Mouse (Mus musculus) hindbrain, postnatal 0 days (tissue): ENCODE measurements around the gene Rps6ka3. TPM values are rescaled to one million over a fixed set of nuclear protein-coding genes. Genes with fewer than 3 reads are reported as not detected.

Experiments
- ATAC-seq: fragments of 200-750 bp; cut with Nextera tagmentation; 2 replicates; pipeline ENCODE4 v1.8.0; 2017; ENCODE audit warnings: mild to moderate bottlenecking, moderate TSS enrichment, moderate library complexity
- DNase-seq: peaks from one replicate; pipeline ENCODE4 v3.0.0-alpha.2; 2015; ENCODE audit warnings: low spot score
- H3K27ac ChIP-seq: fragments of 300-500 bp; sonication (generic); 2 replicates; pipeline ENCODE4 v1.5.1; 2014; ENCODE audit warnings: mild to moderate bottlenecking
- H3K27me3 ChIP-seq: fragments of 300-500 bp; sonication (generic); 2 replicates; pipeline ENCODE4 v1.6.1; 2014; ENCODE audit warnings: low read length, mixed read lengths; ENCODE audit not compliant: insufficient read depth
- H3K36me3 ChIP-seq: fragments of 300-500 bp; sonication (generic); 2 replicates; pipeline ENCODE4 v1.6.1; 2014; ENCODE audit warnings: low read length, mixed read lengths; ENCODE audit not compliant: insufficient read depth
- H3K4me1 ChIP-seq: fragments of 300-500 bp; sonication (generic); 2 replicates; pipeline ENCODE4 v1.6.1; 2014; ENCODE audit warnings: antibody characterized with exemption, low read length, mixed read lengths; ENCODE audit not compliant: insufficient read depth
- H3K4me2 ChIP-seq: fragments of 300-500 bp; sonication (generic); 2 replicates; pipeline ENCODE4 v1.6.1; 2014; ENCODE audit warnings: low read depth, mild to moderate bottlenecking, low read length, moderate library complexity, mixed read lengths
- H3K4me3 ChIP-seq: fragments of 300-500 bp; sonication (generic); 2 replicates; pipeline ENCODE4 v1.5.1; 2014; ENCODE audit warnings: low read length
- H3K9ac ChIP-seq: fragments of 300-500 bp; sonication (generic); replicated peaks from 2 replicates; pipeline ENCODE4 v1.6.1; 2014; ENCODE audit warnings: mild to moderate bottlenecking, low read length, moderate library complexity, mixed read lengths
- H3K9me3 ChIP-seq: fragments of 300-500 bp; sonication (generic); 2 replicates; pipeline ENCODE4 v1.6.1; 2016; ENCODE audit warnings: low read length, mixed read lengths
- CTCF ChIP-seq: IDR thresholded peaks from 2 replicates; pipeline ENCODE4 v1.5.1; 2016; ENCODE audit warnings: antibody characterized with exemption, control low read depth, low read depth
- WGBS: fragments of 180-500 bp; shearing (Covaris S2); extraction: QIAGEN DNeasy Blood & Tissue Kit; methylation state at CpG from one replicate; pipeline ENCODE4 v1.1.7; 2014; 5-methylcytosine and 5-hydroxymethylcytosine counted together
- polyA plus RNA-seq: library from polyadenylated mRNA; unstranded; fragments of >200 nt; fragmentation: Nextera tagmentation; extraction: Ambion mirVana; gene quantifications from 2 replicates; pipeline ENCODE4 v1.2.1, GENCODE M21; 2015
- total RNA-seq: library from RNA; depleted of rRNA; stranded (reverse); fragments of >200 nt; gene quantifications from 2 replicates; pipeline ENCODE4 v1.2.3, GENCODE M21; 2014

The Rps6ka3 gene
- total and polyA plus RNA-seq, 2 experiments from 2014 or later: 3.5 to 18.1 TPM

GRCm38 (mm10) chrX:159256921-159257421 is 46.9 kb downstream of the Rps6ka3 start:
- WGBS: 21% methylated on average over 20 of the region's 20 CpGs
- H3K4me1 ChIP-seq: no peaks in the 10 kb centered on the region
- H3K4me2 ChIP-seq: peak overlapping the region; percentile 58
- no peak; the same call in 1 of the 2 replicates for TF ChIP-seq CTCF
- no peaks in the 10 kb centered on the region for H3K27me3 ChIP-seq
- ATAC-seq (no peak), DNase-seq (peak; percentile 45)
- peak overlapping the region; percentile 60 for H3K9ac ChIP-seq
- no peaks in the 10 kb centered on the region for H3K36me3 ChIP-seq
- peak overlapping the region; percentile 55 for H3K4me3 ChIP-seq
- H3K27ac ChIP-seq: peak overlapping the region; percentile 78; the same call in 1 of the 2 replicates
- no peaks in the 10 kb centered on the region for H3K9me3 ChIP-seq

GRCm38 (mm10) chrX:159264681-159265080 is 54.6 kb downstream of the Rps6ka3 start:
- Histone ChIP-seq H3K4me2 (no peak overlapping the region), H3K36me3 (no peaks in the 10 kb centered on the region), H3K27me3 (no peaks in the 10 kb centered on the region), H3K9me3 (no peaks in the 10 kb centered on the region), H3K9ac (no peak overlapping the region), H3K4me3 (no peak overlapping the region), H3K4me1 (no peaks in the 10 kb centered on the region), H3K27ac (no peak overlapping the region)
- DNase-seq (peak; percentile 11), ATAC-seq (no peak)
- peak; percentile 37 for TF ChIP-seq CTCF
- WGBS: 39% methylated on average over 3 of the region's 3 CpGs

DNA sequence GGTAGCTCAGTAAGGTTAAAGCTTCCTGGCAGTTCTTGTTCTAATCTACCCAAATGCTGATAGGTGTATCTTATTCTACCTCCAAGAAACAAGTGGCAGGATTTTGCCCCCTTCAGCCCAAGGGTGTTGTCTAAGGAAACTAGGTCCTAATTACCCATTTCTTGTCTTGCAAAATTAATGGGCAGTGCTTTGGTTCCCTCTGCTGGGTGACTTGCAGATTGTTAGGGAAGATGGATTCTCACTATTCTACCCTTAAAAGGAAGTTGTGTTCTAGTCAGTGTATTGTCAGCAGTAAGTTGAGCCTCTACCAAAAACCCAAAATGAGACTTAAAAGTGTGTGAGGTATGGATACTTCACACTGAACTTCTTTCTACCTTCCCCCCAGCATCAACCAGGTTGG is 59.0 kb downstream of the Rps6ka3 start:
- no peaks in the 10 kb centered on the region for H3K4me1 ChIP-seq
- no peak overlapping the region for H3K4me3 ChIP-seq
- H3K27ac ChIP-seq: no peak overlapping the region
- no peaks in the 10 kb centered on the region for H3K27me3 ChIP-seq
- DNase-seq (peak; percentile 38), ATAC-seq (no peak)
- H3K4me2 ChIP-seq: no peak overlapping the region
- peak; percentile 61 for TF ChIP-seq CTCF
- H3K9me3 ChIP-seq: no peaks in the 10 kb centered on the region
- no peaks in the 10 kb centered on the region for H3K36me3 ChIP-seq
- no peak overlapping the region for H3K9ac ChIP-seq

DNA sequence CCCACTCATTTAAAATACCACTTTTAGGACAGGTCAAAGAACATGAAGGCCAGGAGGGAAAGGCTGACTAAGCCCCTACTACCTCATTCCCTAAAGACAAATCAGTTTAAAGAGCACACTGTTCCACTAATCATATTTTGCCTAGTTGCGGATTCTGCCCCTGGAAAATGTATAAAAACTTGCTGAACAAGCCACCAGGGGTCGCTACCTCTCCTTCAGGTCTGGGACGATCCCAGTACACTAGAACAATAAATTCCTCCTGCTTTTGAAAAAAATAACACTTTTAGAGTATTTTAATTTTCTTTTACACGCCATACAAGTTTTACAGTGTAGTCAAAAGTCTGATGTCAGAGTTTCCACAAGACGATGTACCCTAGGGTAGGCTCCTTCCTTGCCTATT is 76.7 kb downstream of the Rps6ka3 start:
- Histone ChIP-seq H3K9me3 (no peaks in the 10 kb centered on the region), H3K9ac (no peak overlapping the region), H3K4me2 (no peak overlapping the region), H3K36me3 (no peaks in the 10 kb centered on the region), H3K4me1 (no peaks in the 10 kb centered on the region), H3K4me3 (no peak overlapping the region), H3K27me3 (no peaks in the 10 kb centered on the region), H3K27ac (no peak overlapping the region)
- ATAC-seq (no peak), DNase-seq (no peak)
- 65% methylated on average over 5 of the region's 5 CpGs for WGBS
- peak; percentile 27 for TF ChIP-seq CTCF

- H3K9me3 ChIP-seq: no peaks in the 10 kb centered on the region
- no peak overlapping the region for H3K27ac ChIP-seq
- TF ChIP-seq CTCF: no peak
- no peak overlapping the region for H3K4me2 ChIP-seq
- ATAC-seq: no peak
- no peaks in the 10 kb centered on the region for H3K27me3 ChIP-seq
- no peak overlapping the region for H3K4me3 ChIP-seq
- WGBS: 96% methylated on average over 1 of the region's 1 CpGs
- no peak overlapping the region for H3K9ac ChIP-seq
- DNase-seq: no peak
- no peaks in the 10 kb centered on the region for H3K4me1 ChIP-seq
- H3K36me3 ChIP-seq: no peaks in the 10 kb centered on the region
Observed at GRCm38 (mm10) chrX:159295879-159296278, 85.8 kb downstream of the Rps6ka3 start.

DNA sequence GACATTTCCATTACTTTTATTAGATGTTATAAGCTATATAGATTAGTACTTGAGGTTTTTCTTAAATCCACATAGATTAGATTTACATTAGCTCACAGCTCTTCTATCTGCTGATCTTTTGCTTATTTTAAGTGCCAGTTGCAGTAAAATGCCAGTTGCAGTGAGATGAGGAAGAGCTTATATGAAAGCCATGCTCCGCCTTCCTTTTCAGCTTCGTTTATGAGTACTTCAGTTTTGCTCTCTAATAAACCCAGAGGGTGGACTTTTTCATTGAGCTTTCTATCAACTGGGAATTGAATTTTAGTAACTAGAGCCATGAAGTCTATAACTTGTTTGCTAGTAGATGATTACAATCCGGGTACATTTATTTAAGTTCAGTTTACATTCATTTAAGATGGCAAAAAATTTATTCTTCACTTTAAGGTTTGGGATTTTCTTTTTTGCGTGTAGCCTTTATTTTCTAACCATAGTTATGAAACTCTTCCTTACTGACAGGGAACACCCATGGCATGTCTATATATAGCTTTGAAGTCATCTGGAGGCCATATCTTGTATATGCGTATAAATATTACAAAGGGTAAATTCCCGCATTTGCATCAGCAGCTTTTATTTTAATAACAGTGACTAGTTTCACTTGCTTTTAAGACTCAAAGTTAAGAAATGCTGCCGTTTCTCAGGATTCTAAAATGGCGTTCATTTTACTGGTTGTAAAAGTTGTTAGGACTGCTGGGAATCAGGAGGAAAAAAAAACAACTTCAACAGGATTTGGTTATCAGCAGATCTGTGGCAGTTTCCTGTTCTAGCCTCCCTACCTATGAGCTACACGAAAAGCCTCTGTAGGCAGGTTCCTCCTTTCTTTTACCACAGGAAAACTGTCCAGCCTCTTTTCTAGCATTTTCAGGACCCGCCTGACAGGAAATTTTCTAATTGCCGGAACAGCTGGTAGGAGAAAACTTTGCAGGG is 92.5 kb downstream of the Rps6ka3 start:
- no peaks in the 10 kb centered on the region for H3K4me1 ChIP-seq
- ATAC-seq (no peak), DNase-seq (no peak)
- H3K27me3 ChIP-seq: no peaks in the 10 kb centered on the region
- no peak overlapping the region for H3K4me2 ChIP-seq
- 87% methylated on average over 11 of the region's 11 CpGs for WGBS
- no peaks in the 10 kb centered on the region for H3K9me3 ChIP-seq
- no peak overlapping the region for H3K4me3 ChIP-seq
- H3K36me3 ChIP-seq: no peaks in the 10 kb centered on the region
- H3K27ac ChIP-seq: no peak overlapping the region
- no peak overlapping the region for H3K9ac ChIP-seq
- no peak for TF ChIP-seq CTCF

DNA sequence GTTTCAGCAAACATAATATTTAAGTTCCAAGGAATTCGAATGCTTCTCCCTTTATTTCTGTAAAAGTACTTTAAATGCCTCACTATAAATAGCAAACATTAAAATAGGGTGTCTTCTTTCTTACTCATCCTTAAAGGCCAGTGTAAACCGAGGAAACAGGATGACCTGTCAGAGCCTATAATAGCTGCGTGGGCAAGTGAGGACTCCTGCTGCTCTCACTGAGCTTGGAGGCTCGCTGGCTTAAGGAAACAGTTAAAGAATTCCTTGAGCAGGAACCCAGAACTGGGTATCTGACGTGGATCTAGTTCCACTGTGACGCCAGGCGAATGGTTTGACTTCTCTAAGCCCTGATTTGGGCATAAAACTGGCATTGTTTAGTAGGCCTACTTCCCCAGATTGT is 105.2 kb downstream of the Rps6ka3 start:
- Histone ChIP-seq H3K4me3 (no peak overlapping the region), H3K4me1 (no peaks in the 10 kb centered on the region), H3K9me3 (no peaks in the 10 kb centered on the region), H3K27ac (no peak overlapping the region), H3K4me2 (no peak overlapping the region), H3K27me3 (no peaks in the 10 kb centered on the region), H3K9ac (no peak overlapping the region), H3K36me3 (no peaks in the 10 kb centered on the region)
- no peak for DNase-seq
- no peak for TF ChIP-seq CTCF
- WGBS: 67% methylated on average over 7 of the region's 7 CpGs
- no peak for ATAC-seq
